Mouse (Mus musculus) neural tube, embryonic 13.5 days (tissue): ENCODE results near the gene Rgs12. TPM values are rescaled to one million over a fixed set of nuclear protein-coding genes. Genes with fewer than 3 reads are reported as not detected.
A peak's percentile ranks its signal among the peaks of the same experiment; 100 is the strongest.

Experiments
- ATAC-seq: fragments of 200-750 bp; cut with Nextera tagmentation; 2 replicates; pipeline ENCODE4 v1.8.0; 2017; ENCODE audit warnings: low read depth, mild to moderate bottlenecking, moderate TSS enrichment, moderate library complexity
- H3K27ac ChIP-seq: fragments of 300-500 bp; sonication (generic); replicated peaks from 2 replicates; pipeline ENCODE4 v1.5.1; 2015; ENCODE audit warnings: moderate library complexity, mild to moderate bottlenecking, inconsistent platforms
- H3K27me3 ChIP-seq: fragments of 300-500 bp; sonication (generic); 2 replicates; pipeline ENCODE4 v1.6.1; 2015; ENCODE audit warnings: mild to moderate bottlenecking, inconsistent platforms
- H3K36me3 ChIP-seq: fragments of 300-500 bp; sonication (generic); 2 replicates; pipeline ENCODE4 v1.6.1; 2015; ENCODE audit warnings: mild to moderate bottlenecking, inconsistent platforms
- H3K4me1 ChIP-seq: fragments of 300-500 bp; sonication (generic); replicated peaks from 2 replicates; pipeline ENCODE4 v1.6.1; 2015; ENCODE audit warnings: inconsistent platforms
- H3K4me2 ChIP-seq: fragments of 300-500 bp; sonication (generic); 2 replicates; pipeline ENCODE4 v1.6.1; 2015; ENCODE audit warnings: inconsistent platforms, mild to moderate bottlenecking, moderate library complexity
- H3K4me3 ChIP-seq: fragments of 300-500 bp; sonication (generic); 2 replicates; pipeline ENCODE4 v1.5.1; 2015; ENCODE audit warnings: mild to moderate bottlenecking, inconsistent platforms
- H3K9ac ChIP-seq: fragments of 300-500 bp; sonication (generic); 2 replicates; pipeline ENCODE4 v1.6.1; 2015; ENCODE audit warnings: moderate library complexity, mild to moderate bottlenecking, inconsistent platforms
- H3K9me3 ChIP-seq: fragments of 300-500 bp; sonication (generic); 2 replicates; pipeline ENCODE4 v1.6.1; 2016; ENCODE audit warnings: inconsistent platforms
- WGBS: fragments of 180-500 bp; shearing (Covaris S2); methylation state at CpG from one replicate; pipeline ENCODE4 v1.1.7; 2015; 5-methylcytosine and 5-hydroxymethylcytosine counted together
- polyA plus RNA-seq: library from polyadenylated mRNA; unstranded; fragments of >200 nt; fragmentation: Nextera tagmentation; extraction: Ambion mirVana; gene quantifications from 2 replicates; pipeline ENCODE4 v1.2.1, GENCODE M21; 2015

The Rgs12 gene
- polyA plus RNA-seq, 1 experiment from 2014 or later: 44.7 TPM

DNA sequence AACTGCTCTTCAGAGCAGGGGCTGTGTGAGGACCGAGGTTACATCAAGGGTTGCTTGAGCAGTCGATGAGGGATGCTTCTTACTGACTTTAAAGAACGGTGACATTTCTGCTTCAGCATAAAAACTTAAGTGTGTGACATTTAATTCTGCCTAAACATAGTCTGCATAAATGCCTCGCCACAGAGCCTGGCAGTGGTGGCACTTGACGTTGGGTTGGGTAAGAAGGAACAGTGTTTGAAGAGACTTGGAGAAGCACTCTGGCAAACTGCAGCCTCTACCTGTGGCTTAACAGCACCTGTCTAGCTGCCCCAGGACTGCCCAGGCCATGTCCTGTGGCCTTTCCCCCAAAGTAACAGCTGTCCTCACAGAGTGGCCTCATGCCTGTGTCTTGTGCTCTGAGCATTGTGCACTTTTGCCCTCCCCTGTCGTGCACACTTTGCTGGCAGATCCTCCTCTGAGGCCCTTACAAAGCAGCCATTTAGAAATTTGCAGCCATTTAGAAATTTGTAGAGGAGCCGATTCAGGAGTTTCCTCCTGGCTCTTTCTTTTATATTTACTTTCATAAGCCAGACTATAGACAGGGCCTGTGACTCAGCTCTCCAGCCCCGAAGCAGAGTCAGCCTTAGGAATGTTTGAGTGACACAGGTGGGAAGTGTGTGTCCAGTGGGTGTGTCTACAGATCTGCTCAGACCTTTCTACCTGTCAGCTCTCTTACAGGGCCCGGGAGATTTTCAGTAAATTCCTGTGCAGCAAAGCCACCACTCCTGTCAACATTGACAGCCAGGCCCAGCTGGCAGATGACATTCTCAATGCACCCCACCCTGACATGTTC lies 71.4 kb downstream of the Rgs12 start:
- Histone ChIP-seq H3K4me3 (no peak overlapping the region), H3K27ac (peak overlapping the region; percentile 38; the same call in 1 of the 2 replicates), H3K9me3 (no peaks in the 10 kb centered on the region), H3K4me1 (peaks cover 4% of the 10 kb centered on the region; the same call in 1 of the 2 replicates), H3K27me3 (no peaks in the 10 kb centered on the region), H3K4me2 (no peak overlapping the region), H3K9ac (no peak overlapping the region), H3K36me3 (peaks cover 45% of the 10 kb centered on the region)
- ATAC-seq: no peak
- 85% methylated on average over 9 of the region's 9 CpGs for WGBS

DNA sequence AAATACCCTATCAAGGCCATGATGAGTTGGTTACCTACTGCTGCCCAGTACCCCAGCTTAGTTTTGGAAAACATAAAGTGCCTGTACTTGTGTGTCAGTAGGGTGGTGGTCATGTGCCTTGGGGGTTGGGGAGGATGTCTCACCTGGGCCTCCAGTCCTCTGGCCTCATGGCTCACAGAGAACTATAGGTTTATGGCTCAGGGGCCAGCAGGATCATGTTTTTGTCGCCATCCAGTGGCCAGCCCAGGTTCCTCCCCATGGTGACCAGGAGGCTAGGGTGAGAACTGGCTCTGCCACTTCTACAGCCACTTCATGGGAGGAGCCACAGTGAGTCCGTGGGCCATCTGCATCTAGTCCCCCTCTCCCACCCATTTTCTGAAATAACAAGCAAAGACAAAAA lies 75.7 kb downstream of the Rgs12 start:
- peaks cover 89% of the 10 kb centered on the region for H3K36me3 ChIP-seq
- no peak overlapping the region for H3K9ac ChIP-seq
- ATAC-seq: 0 out of 2 replicates have a peak, but pooled peaks have one; percentile 42
- no peak overlapping the region for H3K4me2 ChIP-seq
- no peaks in the 10 kb centered on the region for H3K27me3 ChIP-seq
- no peak overlapping the region for H3K4me3 ChIP-seq
- no peaks in the 10 kb centered on the region for H3K9me3 ChIP-seq
- H3K4me1 ChIP-seq: no peaks in the 10 kb centered on the region; the same call in 1 of the 2 replicates
- 20% methylated on average over 2 of the region's 2 CpGs for WGBS
- no peak overlapping the region for H3K27ac ChIP-seq

GRCm38 (mm10) chr5:35029303-35029702 lies 80.1 kb downstream of the Rgs12 start:
- H3K4me3 ChIP-seq: no peak overlapping the region
- no peak overlapping the region for H3K9ac ChIP-seq
- H3K4me1 ChIP-seq: no peaks in the 10 kb centered on the region
- peaks cover 89% of the 10 kb centered on the region for H3K36me3 ChIP-seq
- 94% methylated on average over 1 of the region's 1 CpGs for WGBS
- H3K4me2 ChIP-seq: no peak overlapping the region
- no peak for ATAC-seq
- H3K27ac ChIP-seq: no peak overlapping the region
- no peaks in the 10 kb centered on the region for H3K27me3 ChIP-seq
- H3K9me3 ChIP-seq: no peaks in the 10 kb centered on the region

- Histone ChIP-seq H3K9ac (no peak overlapping the region), H3K4me2 (no peak overlapping the region), H3K9me3 (no peaks in the 10 kb centered on the region), H3K4me3 (no peak overlapping the region), H3K27me3 (no peaks in the 10 kb centered on the region), H3K27ac (no peak overlapping the region), H3K4me1 (no peaks in the 10 kb centered on the region), H3K36me3 (peaks cover 92% of the 10 kb centered on the region)
- 81% methylated on average over 5 of the region's 5 CpGs for WGBS
- no peak for ATAC-seq
Measured at GRCm38 (mm10) chr5:35029755-35030154, 80.5 kb downstream of the Rgs12 start.

DNA sequence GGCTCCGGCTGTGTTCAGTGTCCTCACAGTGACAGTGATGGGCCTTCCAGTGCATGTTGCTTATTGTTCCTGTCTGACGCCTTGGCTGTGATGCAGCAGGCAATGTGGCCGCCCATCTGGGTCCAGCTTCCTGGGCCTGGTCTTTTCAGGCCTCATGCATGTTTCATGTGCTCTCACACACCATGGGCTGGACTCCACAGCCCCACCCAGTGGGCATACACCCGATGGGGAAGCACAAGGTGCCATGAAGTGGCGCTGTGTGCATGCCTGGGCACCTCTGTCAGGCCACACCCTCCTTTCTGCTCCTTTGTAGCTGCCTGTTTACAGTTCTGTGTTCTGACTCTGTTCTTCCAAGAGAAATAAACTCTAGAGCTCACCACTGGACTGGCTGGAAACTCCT lies 83.8 kb downstream of the Rgs12 start:
- H3K36me3 ChIP-seq: peaks cover 74% of the 10 kb centered on the region
- H3K4me3 ChIP-seq: no peak overlapping the region
- no peak overlapping the region for H3K27ac ChIP-seq
- WGBS: 47% methylated on average over 5 of the region's 5 CpGs
- H3K9ac ChIP-seq: no peak overlapping the region
- no peak for ATAC-seq
- H3K4me1 ChIP-seq: no peaks in the 10 kb centered on the region
- no peaks in the 10 kb centered on the region for H3K9me3 ChIP-seq
- no peak overlapping the region for H3K4me2 ChIP-seq
- H3K27me3 ChIP-seq: no peaks in the 10 kb centered on the region

DNA sequence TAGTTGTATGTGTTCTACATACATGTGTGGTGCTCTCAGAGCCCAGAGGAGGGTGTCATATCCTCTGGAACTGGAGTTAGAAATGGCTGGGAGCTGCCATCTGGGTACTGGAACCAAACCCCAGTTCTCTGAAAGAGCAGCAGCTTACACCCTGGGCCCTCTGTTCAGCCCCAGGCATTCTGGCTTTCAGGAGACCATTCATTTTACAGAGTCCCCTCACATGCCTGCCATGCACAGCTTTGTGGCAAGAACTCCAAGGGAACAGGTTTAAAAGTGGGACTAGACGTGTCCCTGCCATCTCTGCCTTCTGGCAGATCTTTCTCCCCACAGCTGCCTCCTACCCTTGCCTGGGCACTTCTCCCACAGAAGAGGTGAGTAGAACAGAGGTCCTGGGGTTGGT lies 84.4 kb downstream of the Rgs12 start:
- peaks cover 69% of the 10 kb centered on the region for H3K36me3 ChIP-seq
- H3K4me3 ChIP-seq: no peak overlapping the region
- H3K27ac ChIP-seq: no peak overlapping the region
- H3K27me3 ChIP-seq: no peaks in the 10 kb centered on the region
- no peaks in the 10 kb centered on the region for H3K4me1 ChIP-seq
- no peak for ATAC-seq
- no peaks in the 10 kb centered on the region for H3K9me3 ChIP-seq
- 78% methylated on average over 1 of the region's 1 CpGs for WGBS
- no peak overlapping the region for H3K4me2 ChIP-seq
- no peak overlapping the region for H3K9ac ChIP-seq

DNA sequence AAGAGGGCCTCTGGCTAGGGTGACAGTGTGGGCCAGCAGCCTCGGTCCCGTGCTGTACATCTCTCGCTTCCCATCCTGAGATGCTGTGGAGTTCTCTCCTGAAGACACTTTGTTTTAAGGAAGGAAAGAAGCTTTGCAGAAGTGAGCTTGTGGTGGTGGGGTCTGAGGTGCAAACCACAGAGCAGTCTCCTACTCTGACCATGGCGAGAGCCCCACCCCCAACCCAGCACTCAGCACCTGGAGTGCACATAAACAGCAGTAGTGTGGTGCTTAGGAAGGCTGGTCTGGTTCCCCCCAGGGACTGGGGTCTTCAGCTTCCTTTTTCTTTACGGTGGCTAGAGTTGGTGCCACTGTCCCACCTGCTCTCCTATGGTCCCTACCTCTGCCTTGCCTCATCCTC lies 85.9 kb downstream of the Rgs12 start:
- Histone ChIP-seq H3K27me3 (no peaks in the 10 kb centered on the region), H3K9me3 (no peaks in the 10 kb centered on the region), H3K4me3 (no peak overlapping the region), H3K9ac (no peak overlapping the region), H3K27ac (no peak overlapping the region), H3K4me1 (no peaks in the 10 kb centered on the region), H3K4me2 (no peak overlapping the region), H3K36me3 (peaks cover 53% of the 10 kb centered on the region)
- WGBS: 91% methylated on average over 5 of the region's 5 CpGs
- no peak for ATAC-seq

GRCm38 (mm10) chr5:35035795-35036194 lies 86.5 kb downstream of the Rgs12 start:
- Histone ChIP-seq H3K36me3 (peaks cover 49% of the 10 kb centered on the region), H3K9ac (no peak overlapping the region), H3K27me3 (no peaks in the 10 kb centered on the region), H3K27ac (no peak overlapping the region), H3K4me3 (no peak overlapping the region), H3K4me1 (no peaks in the 10 kb centered on the region), H3K9me3 (no peaks in the 10 kb centered on the region), H3K4me2 (no peak overlapping the region)
- 82% methylated on average over 4 of the region's 4 CpGs for WGBS
- no peak for ATAC-seq

- Histone ChIP-seq H3K27me3 (no peaks in the 10 kb centered on the region), H3K27ac (no peak overlapping the region), H3K9me3 (no peaks in the 10 kb centered on the region), H3K9ac (no peak overlapping the region), H3K4me1 (no peaks in the 10 kb centered on the region), H3K4me3 (no peak overlapping the region), H3K36me3 (peaks cover 32% of the 10 kb centered on the region), H3K4me2 (no peak overlapping the region)
- ATAC-seq: no peak
Measured at GRCm38 (mm10) chr5:35037438-35037837, 88.2 kb downstream of the Rgs12 start.

DNA sequence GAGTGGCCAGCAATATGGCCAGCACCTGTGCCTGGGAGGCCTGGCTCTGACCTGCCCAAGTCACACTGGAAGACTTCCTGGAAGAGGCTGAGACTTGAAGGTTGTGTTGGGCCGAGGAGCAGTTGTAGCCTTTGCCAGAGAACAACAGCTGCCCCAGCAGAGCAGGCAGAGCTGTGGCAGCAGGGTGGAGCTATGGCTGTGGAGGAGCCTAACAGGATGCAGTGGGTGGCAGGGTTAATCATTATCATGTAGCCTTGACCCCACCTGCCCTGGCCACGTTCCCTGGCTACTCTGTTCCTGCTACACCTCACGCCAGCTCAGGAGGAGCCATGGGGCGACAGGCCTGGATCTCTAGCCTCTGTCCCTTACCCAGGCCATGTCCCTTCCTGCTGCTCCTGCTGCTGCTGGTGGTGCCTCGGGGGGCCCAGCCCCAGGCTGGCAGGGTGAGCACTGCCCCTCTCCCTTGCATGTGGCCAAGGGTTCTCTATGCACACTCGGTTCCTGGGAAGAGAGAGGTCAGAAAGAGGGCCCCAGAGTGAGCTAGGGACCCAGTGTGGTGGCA lies 92.1 kb downstream of the Rgs12 start, which contains the start of gene Hgfac:
TSS of gene Hgfac (plus strand) at position 242 of the 562 bp plus-strand sequence.
- 69% methylated on average over 6 of the region's 6 CpGs for WGBS
- Histone ChIP-seq H3K9ac (no peak within 1 kb of the TSS), H3K36me3 (no peaks in the 10 kb centered on the region), H3K4me3 (no peak within 1 kb of the TSS), H3K9me3 (no peaks in the 10 kb centered on the region), H3K4me2 (no peak within 1 kb of the TSS), H3K27me3 (no peaks in the 10 kb centered on the region), H3K27ac (no peak within 1 kb of the TSS), H3K4me1 (no peaks in the 10 kb centered on the region)
- no peak for ATAC-seq

- Histone ChIP-seq H3K36me3 (no peaks in the 10 kb centered on the region), H3K4me1 (no peaks in the 10 kb centered on the region), H3K27ac (no peak overlapping the region), H3K4me2 (no peak overlapping the region), H3K9ac (no peak overlapping the region), H3K27me3 (no peaks in the 10 kb centered on the region), H3K4me3 (no peak overlapping the region), H3K9me3 (no peaks in the 10 kb centered on the region)
- 81% methylated on average over 10 of the region's 10 CpGs for WGBS
- ATAC-seq: peak; percentile 33
Measured at GRCm38 (mm10) chr5:35042431-35043109, 93.3 kb downstream of the Rgs12 start.

DNA sequence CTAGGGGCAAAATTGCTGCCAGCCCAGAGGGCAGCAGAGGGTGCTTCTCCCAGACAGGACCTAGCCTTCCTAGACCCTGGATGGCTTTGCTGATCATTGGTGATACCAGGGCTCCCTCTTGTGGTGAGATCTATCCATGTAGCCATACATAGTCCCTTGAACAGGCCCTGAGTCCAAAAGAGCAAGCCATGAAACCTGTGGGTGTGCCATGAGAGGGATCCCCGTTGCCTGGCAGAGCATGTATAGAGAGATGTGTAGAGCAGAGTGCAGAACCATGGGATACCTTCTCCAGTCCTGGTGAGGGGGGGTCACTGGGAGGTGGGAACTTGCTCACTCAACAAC lies 93.8 kb downstream of the Rgs12 start:
- 38% methylated on average over 1 of the region's 1 CpGs for WGBS
- ATAC-seq: peak; percentile 87

More for the DNA sequence above, 93.8 kb downstream of the Rgs12 start:
- Histone ChIP-seq H3K9me3 (no peaks in the 10 kb centered on the region), H3K4me2 (no peak overlapping the region), H3K4me1 (no peaks in the 10 kb centered on the region), H3K36me3 (no peaks in the 10 kb centered on the region), H3K4me3 (no peak overlapping the region), H3K27me3 (no peaks in the 10 kb centered on the region), H3K9ac (no peak overlapping the region), H3K27ac (no peak overlapping the region)
